Mouse (Mus musculus): ENCODE measurements around the gene Klk14.
"Not testable (repeated sequence)": the region's sequence is repeated elsewhere in the genome, so short reads cannot be mapped to it uniquely, and the experiment has no call there.

Klk14 gene

DNA sequence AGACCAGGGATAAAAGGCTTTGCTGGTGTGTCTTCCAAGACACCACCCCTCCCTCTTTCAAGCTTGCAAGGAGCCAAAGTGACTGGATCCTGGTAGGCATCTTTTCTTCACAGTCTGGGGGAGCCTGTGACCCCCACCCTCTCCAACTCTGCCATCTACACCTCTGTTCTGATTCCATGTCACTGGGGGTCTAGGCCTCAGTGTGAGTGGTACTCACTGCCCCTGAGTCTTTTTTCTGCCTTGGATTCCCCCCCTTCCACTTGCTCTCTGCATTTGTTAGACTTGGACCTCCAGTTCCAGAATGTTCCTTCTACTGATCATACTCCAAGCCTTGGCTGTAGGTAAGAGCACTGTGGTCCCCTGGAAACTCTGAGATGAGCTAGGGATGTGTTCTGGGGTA is at the start of gene Klk14:
TSS of gene Klk14 (plus strand) at position 301 of the 400 bp plus-strand sequence.
- no peak for DNase-seq

DNA sequence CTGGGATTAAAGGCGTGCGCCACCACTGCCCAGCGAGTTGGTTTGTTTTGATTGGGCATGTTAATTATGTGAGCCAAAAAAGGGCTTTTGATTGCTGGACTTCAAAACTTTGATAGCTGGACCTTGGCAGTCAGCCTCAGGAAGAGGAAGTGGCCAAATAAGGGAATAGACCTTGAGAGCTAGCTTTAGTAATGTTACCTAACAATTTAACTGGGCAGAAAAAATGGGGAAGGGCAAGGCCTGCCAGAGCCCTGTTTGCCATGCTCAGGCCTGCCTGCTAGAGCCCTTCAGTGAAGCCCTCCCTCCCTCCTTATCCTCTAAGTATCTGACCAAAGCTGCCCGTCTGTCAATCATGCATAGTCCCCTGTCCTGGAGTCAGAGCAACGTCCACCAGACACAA is 47.6 kb upstream of the Klk14 start:
- DNase-seq, result no peak

- no peak for DNase-seq
These were observed 47.1 kb upstream of the Klk14 start for GRCm38 (mm10) chr7:43643046-43643652.

DNA sequence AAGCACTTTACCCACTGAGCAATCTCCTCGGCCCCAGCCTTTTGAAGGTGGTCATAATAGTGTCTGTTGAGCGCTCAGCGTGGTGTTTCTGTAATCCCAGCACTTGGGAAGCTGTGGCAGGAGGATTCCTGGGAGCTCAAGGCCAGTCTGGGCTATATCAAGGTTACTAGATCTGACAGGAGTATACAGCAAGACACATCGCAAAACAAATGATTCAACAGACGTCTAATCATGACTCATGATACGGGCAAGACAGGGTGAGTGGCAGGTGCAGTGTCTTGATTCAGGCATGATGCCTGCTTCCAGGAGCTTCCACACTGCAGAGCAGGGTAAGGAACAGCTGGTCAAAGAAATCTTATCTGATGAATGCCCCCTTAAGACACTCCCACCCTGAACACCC is 37.5 kb upstream of the Klk14 start:
- no peak for DNase-seq

GRCm38 (mm10) chr7:43654519-43654918 is 35.7 kb upstream of the Klk14 start:
- no peak for DNase-seq

DNA sequence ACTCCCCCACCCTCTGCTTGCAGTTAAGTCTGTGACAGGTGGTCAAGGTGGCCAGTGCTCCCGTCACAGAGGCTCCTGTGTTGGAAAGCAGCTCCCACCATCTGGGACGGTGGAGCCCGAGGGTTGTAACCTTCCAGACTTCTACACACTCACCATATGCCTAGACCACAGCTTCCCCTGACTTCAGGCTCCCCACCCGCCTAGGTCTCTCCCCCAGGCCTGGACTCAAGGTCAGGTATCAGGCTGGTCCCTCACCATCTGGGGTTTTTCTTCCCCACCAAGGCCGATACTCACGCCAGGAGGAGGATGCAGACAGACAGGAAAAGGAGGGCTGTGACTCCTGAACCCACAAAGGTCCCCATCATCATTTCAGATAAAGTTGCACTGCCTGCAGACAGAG is 34.0 kb upstream of the Klk14 start:
- no peak for DNase-seq

DNA sequence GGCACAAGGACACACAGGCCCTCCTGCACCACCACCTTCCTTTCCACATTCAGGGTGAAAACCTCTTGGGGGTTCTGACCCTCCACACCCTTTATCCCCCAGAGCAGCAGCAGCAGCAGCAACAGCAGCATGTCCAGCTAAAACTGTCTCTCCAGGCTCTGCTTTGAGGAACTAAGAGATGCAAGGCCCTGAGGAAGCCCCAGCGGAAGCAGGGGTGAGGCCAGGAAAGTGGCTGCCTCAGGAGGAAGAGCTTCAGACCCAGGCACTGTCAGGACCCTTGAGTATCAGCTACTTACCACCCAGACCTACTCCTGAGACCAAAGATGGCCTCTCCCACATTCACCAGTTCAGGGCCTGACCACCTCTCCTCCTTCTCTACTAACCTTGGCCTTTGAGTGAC is 30.2 kb upstream of the Klk14 start, which contains the start of gene Siglece:
TSS of gene Siglece (minus strand) at position 160 of the 400 bp plus-strand sequence.
- no peak for DNase-seq

GRCm38 (mm10) chr7:43662804-43663203 is 27.4 kb upstream of the Klk14 start:
- no peak for DNase-seq

DNA sequence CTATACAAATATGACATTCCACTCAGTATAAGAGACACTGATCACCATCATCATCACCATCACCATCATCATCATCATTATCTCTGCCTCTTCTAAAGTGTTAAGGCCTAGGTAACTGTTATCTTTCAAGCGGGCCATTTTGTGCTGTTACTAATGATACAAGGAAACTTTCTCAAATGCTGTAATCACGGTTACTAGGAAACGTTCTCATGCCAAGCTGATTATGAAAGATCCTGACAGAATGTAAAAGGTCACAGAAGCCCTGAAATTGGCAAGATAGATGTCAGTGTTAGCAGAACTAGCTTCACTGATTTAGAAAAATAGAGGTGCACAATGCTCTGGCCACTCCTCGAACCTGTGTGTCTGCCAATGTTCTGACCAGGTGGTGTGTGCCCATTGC is 23.0 kb upstream of the Klk14 start:
- not testable (repeated sequence) for DNase-seq

- DNase-seq, result no peak
These were observed 21.6 kb upstream of the Klk14 start for GRCm38 (mm10) chr7:43668582-43668981.

DNA sequence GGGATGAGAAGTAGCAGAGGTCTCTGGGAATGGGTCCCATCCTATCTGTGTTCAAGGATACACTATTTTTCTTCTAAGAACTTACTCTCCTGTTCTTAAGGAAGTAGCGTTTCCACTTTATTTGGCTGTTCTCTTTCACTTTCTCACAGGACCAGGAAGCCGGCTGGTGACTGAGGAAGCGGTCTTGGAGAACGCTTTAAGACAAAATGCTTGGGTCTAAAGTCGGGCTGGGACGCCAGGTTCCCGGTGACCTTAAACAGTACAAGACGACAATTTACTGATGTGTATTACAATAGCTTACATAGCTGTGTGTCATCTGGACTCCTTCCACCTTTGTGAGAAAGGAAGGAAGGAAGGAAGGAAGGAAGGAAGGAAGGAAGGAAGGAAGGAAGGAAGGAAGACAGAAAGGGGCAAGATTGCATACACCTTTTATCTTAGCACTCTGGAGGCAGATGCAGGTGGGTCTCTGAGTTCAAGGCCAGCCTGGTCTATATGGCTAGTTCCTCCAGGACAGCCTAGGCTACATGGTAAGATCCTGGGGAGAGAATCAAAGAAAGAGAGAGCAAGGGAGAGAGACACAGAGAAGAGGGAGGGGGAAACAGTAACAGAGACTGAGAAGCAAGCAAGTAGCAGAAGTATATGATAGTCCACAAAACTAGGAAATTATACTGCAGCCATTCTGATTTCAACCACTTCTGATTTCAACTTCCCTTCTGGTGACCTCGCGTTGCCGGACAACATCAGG is 19.0 kb upstream of the Klk14 start:
- peak; percentile 60 for DNase-seq

- DNase-seq, result peak; percentile 95
These were observed 18.2 kb upstream of the Klk14 start, which contains the start of gene Ctu1 for GRCm38 (mm10) chr7:43671809-43672580. Gene Ctu1 (plus strand): TSS chr7:43672016.

GRCm38 (mm10) chr7:43672581-43673260 is 17.5 kb upstream of the Klk14 start:
- peak; percentile 38 for DNase-seq

DNA sequence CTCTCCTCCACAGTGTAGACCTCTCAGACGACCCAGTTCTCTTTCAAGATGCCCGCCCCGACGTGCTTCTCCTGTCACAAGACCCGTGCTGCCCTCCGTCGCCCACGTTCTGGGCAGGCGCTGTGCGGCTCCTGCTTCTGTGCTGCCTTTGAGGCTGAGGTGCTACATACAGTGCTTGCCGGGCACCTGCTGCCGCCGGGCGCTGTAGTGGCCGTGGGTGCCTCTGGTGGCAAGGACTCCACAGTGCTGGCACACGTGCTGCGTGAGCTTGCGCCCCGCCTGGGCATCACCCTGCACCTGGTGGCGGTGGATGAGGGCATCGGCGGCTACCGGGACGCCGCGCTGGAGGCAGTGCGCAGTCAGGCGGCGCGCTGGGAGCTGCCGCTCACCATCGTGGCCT is 15.1 kb upstream of the Klk14 start:
- DNase-seq, result peak; percentile 10

GRCm38 (mm10) chr7:43678517-43678916 is 11.7 kb upstream of the Klk14 start:
- DNase-seq, result no peak

- DNase-seq, result peak; percentile 28
These were observed 9.3 kb upstream of the Klk14 start for GRCm38 (mm10) chr7:43680960-43681359.

DNA sequence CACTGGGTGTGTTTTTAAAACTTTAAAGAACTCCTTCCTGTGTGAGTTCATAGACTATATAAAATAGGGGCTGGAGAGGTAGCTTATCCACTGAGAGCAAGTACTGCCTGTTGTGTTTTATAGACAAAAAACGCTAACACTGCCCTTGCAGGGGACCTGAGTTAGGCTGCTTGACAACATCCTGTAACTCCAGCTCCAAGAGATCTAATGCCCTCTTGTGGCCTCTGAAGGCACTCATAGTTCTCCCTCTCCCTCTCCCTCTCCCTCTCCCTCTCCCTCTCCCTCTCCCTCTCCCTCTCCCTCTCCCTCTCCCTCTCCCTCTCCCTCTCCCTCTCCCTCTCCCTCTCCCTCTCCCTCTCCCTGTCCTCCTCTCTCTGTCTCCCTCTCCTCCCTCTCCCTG is 7.7 kb upstream of the Klk14 start:
- DNase-seq, result not testable (repeated sequence)

DNA sequence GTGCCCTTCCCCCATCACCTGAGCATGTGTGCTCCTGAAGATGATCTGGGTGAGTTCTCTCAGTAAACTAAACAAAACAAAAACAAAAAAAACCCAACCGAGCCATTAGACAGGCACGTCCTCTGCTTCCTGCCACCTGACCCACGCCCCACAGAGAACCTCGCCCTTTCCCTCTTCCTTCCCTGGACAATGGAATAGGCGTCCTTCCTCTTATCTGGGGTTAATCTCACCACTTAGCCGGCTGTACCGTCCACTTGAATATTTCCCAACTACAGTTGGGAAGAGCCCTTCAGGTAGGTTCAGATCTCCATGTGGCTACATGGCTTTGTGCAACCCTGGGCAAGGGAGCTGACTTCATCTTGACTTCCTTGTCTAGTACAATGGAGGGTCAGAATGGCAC is 5.1 kb upstream of the Klk14 start:
- DNase-seq, result no peak

DNA sequence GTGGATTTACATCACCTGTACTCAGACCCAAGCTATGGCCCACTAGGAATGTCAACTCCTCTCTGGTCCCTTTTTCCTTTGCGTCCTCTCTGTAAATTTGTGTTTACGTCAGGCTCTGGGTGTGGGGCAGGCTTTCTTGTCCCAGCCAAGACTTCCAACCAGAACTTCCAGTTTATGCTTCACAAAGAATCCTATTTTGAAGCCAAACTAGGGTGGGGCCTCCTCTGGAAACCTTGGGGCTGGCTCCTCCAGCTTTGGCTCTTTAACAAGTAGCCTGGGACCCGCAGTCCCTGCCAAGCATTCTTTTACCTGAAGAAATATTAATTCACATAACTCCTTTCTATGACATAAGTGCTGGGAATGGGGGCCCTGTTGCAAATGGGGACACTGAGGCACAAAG is 19.8 kb downstream of the Klk14 start:
- DNase-seq, result no peak

DNA sequence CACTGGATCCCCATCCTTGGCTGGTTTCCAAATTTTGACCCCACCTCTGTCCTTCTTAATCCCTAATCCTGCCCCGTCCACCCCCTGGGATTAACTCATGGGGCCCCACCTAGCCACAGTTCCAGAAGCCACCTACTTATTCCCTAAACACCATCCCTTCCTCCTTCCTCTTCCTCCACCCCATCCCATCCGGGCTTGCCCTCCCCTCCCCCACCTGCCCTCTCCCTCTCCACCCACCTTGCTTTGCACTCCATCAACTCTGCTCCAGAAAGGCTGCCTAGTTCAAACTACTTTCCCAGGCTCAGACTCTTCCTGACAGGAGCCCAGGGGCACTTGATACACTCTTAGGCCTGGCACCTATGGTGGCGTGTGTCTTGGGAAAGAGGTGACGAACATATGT is 22.0 kb downstream of the Klk14 start, which contains the start of gene Klk13:
TSS of gene Klk13 (plus strand) at position 301 of the 400 bp plus-strand sequence.
- DNase-seq, result no peak

DNA sequence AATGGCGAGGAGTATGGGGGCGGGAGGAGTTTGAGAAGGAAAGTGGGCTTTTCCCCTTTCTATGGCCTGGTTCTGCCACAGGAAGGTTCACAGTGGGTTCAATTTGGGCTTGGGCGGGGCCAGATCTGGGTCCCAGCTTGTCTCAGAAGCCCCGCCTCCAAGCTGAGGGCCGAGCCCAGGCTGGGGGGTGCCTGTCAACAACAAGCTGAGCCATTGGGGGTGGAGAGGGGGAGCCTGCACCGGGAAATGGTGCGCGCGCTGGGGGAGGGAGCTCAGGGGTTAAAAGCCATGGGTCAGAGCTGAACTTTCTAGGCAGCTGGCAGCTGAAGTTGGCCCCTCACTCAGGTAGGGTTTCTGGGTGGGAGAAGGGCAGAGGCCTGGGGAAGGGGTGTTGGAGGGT is 22.7 kb downstream of the Klk14 start:
- no peak for DNase-seq

GRCm38 (mm10) chr7:43713741-43714351 is 23.6 kb downstream of the Klk14 start:
- DNase-seq, result no peak

Measured in cerebellum, adult 9-10 months (tissue).